Mouse (Mus musculus): ENCODE results near the gene Dmgdh.

DNA sequence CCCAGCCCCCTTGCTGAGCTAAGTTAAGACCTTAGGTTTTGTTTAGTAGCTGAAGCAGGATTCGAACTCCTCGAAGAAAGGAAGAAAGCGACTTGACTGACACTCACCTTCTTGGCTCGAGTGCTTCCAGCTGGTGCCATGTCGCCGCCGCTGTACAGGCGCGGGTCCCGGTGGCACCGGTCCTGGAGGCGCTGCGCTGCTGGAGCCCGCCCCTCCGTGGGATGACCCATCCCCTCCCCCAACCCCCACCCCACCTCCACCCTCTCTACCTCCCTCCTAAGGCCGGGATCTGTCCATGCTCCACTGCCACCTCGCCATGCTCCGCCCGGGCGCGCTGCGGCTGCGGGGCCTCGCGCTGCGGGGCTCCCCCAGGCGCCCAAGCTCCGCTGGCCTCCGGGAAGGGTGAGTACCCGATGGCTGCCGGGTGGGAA lies at the start of gene Dmgdh, which contains the start of gene Bhmt2:
- TF ChIP-seq MAFK (IDR thresholded peaks at IDR 0.05; ENCODE audit: insufficient read depth, low read depth, low read length): no peak
- no peak for TF ChIP-seq ZNF384 (IDR thresholded peaks at IDR 0.05; ENCODE audit: low read depth, low read length)
- TF ChIP-seq HCFC1 (IDR thresholded peaks at IDR 0.05; ENCODE audit: borderline replicate concordance, insufficient read depth, low read length): no peak
- no peak for TF ChIP-seq ZC3H11A (IDR thresholded peaks at IDR 0.05; ENCODE audit: borderline replicate concordance, low read depth, low read length)
- TF ChIP-seq CHD2 (IDR thresholded peaks at IDR 0.05; ENCODE audit: low read depth, low read length): no peak
